Mouse (Mus musculus) 3T3-L1 (cell line): ENCODE data around the gene Pop4.

Experiments used
- DNase-seq: peaks from one replicate; pipeline ENCODE4 v3.0.0-alpha.2; 2015; ENCODE audit warnings: low read depth, low spot score

The Pop4 gene

GRCm38 (mm10) chr7:38220866-38221265 is 50.4 kb downstream of the Pop4 start:
- DNase-seq, result no peak

- DNase-seq, result no peak
These were observed 51.7 kb downstream of the Pop4 start for GRCm38 (mm10) chr7:38219526-38219925.

- no peak for DNase-seq
These were observed 52.4 kb downstream of the Pop4 start for GRCm38 (mm10) chr7:38218631-38219367.

- DNase-seq, result peak; percentile 79
These were observed 53.6 kb downstream of the Pop4 start for GRCm38 (mm10) chr7:38217417-38218171.

- DNase-seq, result no peak
These were observed 55.5 kb downstream of the Pop4 start for GRCm38 (mm10) chr7:38215697-38216096.

- DNase-seq, result no peak
These were observed 55.9 kb downstream of the Pop4 start for GRCm38 (mm10) chr7:38215281-38215680.

- no peak for DNase-seq
These were observed 56.6 kb downstream of the Pop4 start for GRCm38 (mm10) chr7:38214473-38215214.

GRCm38 (mm10) chr7:38212651-38213062 is 58.6 kb downstream of the Pop4 start:
- no peak for DNase-seq
